Mouse (Mus musculus) midbrain, embryonic 14.5 days (tissue): ENCODE results near the gene Nudt13. TPM values are rescaled to one million over a fixed set of nuclear protein-coding genes. Genes with fewer than 3 reads are reported as not detected.

ENCODE experiments used
- ATAC-seq: fragments of 200-750 bp; cut with Nextera tagmentation; 2 replicates; pipeline ENCODE4 v1.8.0; 2017; ENCODE audit warnings: moderate number of reproducible peaks, moderate library complexity; ENCODE audit not compliant: low FRiP score, low TSS enrichment
- DNase-seq: peaks from one replicate; pipeline ENCODE4 v3.0.0-alpha.2; 2015
- H3K27ac ChIP-seq: fragments of 300-500 bp; sonication (generic); replicated peaks from 2 replicates; pipeline ENCODE4 v1.5.1; 2014; ENCODE audit warnings: mild to moderate bottlenecking, low read depth, low read length, moderate library complexity
- H3K27me3 ChIP-seq: fragments of 300-500 bp; sonication (generic); 2 replicates; pipeline ENCODE4 v1.6.1; 2014; ENCODE audit warnings: low read length, control low read depth, mixed read lengths; ENCODE audit not compliant: control insufficient read depth, insufficient read depth
- H3K36me3 ChIP-seq: fragments of 300-500 bp; sonication (generic); 2 replicates; pipeline ENCODE4 v1.6.1; 2014; ENCODE audit warnings: low read length, control low read depth; ENCODE audit not compliant: control insufficient read depth, insufficient read depth
- H3K4me1 ChIP-seq: fragments of 300-500 bp; sonication (generic); 2 replicates; pipeline ENCODE4 v1.6.1; 2014; ENCODE audit warnings: mild to moderate bottlenecking, antibody characterized with exemption, low read length, control low read depth; ENCODE audit not compliant: control insufficient read depth, insufficient read depth
- H3K4me2 ChIP-seq: fragments of 300-500 bp; sonication (generic); 2 replicates; pipeline ENCODE4 v1.6.1; 2014; ENCODE audit warnings: mild to moderate bottlenecking, low read length, moderate library complexity
- H3K4me3 ChIP-seq: fragments of 300-500 bp; sonication (generic); replicated peaks from 2 replicates; pipeline ENCODE4 v1.5.1; 2014; ENCODE audit warnings: low read depth, low read length
- H3K9ac ChIP-seq: fragments of 300-500 bp; sonication (generic); replicated peaks from 2 replicates; pipeline ENCODE4 v1.6.1; 2014; ENCODE audit warnings: mild to moderate bottlenecking, low read length, moderate library complexity
- H3K9me3 ChIP-seq: fragments of 300-500 bp; sonication (generic); 2 replicates; pipeline ENCODE4 v1.6.1; 2016; ENCODE audit warnings: low read length, control low read depth, mixed read lengths; ENCODE audit not compliant: control insufficient read depth
- WGBS: fragments of 180-500 bp; shearing (Covaris S2); extraction: QIAGEN DNeasy Blood & Tissue Kit; methylation state at CpG from one replicate; pipeline ENCODE4 v1.1.7; 2014; 5-methylcytosine and 5-hydroxymethylcytosine counted together
- polyA plus RNA-seq: library from polyadenylated mRNA; unstranded; fragments of >200 nt; fragmentation: Nextera tagmentation; extraction: Ambion mirVana; gene quantifications from 2 replicates; pipeline ENCODE4 v1.2.1, GENCODE M21; 2014

Gene Nudt13
- polyA plus RNA-seq, 1 experiment from 2014 or later = 10.7 TPM

GRCm38 (mm10) chr14:20363230-20363629 is 68.7 kb downstream of the Nudt13 start:
- no peak for ATAC-seq
- Histone ChIP-seq H3K36me3 (peaks cover 88% of the 10 kb centered on the region), H3K4me3 (no peak overlapping the region), H3K9ac (no peak overlapping the region), H3K4me1 (no peaks in the 10 kb centered on the region), H3K27me3 (no peaks in the 10 kb centered on the region), H3K4me2 (no peak overlapping the region), H3K9me3 (no peaks in the 10 kb centered on the region), H3K27ac (no peak overlapping the region)
- no peak for DNase-seq
- WGBS = 94% methylated on average over 4 of the region's 4 CpGs

Other genes starting within 250 kb of the Nudt13 start
- 13.7 and 15.1 TPM in 2 replicates for gene Saysd1, start 156.2 kb upstream of the Nudt13 start, polyA plus RNA-seq
- 0.43 and 0.88 TPM in 2 replicates for gene Kcnk5, start 112.9 kb upstream of the Nudt13 start, polyA plus RNA-seq
- not detected in 2 replicates for gene Kcnk16, start 25.5 kb upstream of the Nudt13 start, polyA plus RNA-seq
- gene Ecd, start 53.4 kb downstream of the Nudt13 start, polyA plus RNA-seq = 43.7 and 55.1 TPM in 2 replicates
- gene Fam149b, start 53.5 kb downstream of the Nudt13 start, polyA plus RNA-seq = 37.1 and 46.6 TPM in 2 replicates
- 89.1 and 119 TPM in 2 replicates for gene Dnajc9, start 94.2 kb downstream of the Nudt13 start, polyA plus RNA-seq
- gene Mrps16, start 98.9 kb downstream of the Nudt13 start, polyA plus RNA-seq = 62.8 and 68.3 TPM in 2 replicates
- 0.38 and 1.00 TPM in 2 replicates for gene Cfap70, start 157.5 kb downstream of the Nudt13 start, polyA plus RNA-seq
- gene Anxa7, start 185.4 kb downstream of the Nudt13 start, polyA plus RNA-seq = 9.4 and 11.6 TPM in 2 replicates
- gene Mss51, start 202.2 kb downstream of the Nudt13 start, polyA plus RNA-seq = 0.27 and 0.49 TPM in 2 replicates